Comparison of ENCODE assay signal across 8 mouse cellular contexts in the genomic region with DNA sequence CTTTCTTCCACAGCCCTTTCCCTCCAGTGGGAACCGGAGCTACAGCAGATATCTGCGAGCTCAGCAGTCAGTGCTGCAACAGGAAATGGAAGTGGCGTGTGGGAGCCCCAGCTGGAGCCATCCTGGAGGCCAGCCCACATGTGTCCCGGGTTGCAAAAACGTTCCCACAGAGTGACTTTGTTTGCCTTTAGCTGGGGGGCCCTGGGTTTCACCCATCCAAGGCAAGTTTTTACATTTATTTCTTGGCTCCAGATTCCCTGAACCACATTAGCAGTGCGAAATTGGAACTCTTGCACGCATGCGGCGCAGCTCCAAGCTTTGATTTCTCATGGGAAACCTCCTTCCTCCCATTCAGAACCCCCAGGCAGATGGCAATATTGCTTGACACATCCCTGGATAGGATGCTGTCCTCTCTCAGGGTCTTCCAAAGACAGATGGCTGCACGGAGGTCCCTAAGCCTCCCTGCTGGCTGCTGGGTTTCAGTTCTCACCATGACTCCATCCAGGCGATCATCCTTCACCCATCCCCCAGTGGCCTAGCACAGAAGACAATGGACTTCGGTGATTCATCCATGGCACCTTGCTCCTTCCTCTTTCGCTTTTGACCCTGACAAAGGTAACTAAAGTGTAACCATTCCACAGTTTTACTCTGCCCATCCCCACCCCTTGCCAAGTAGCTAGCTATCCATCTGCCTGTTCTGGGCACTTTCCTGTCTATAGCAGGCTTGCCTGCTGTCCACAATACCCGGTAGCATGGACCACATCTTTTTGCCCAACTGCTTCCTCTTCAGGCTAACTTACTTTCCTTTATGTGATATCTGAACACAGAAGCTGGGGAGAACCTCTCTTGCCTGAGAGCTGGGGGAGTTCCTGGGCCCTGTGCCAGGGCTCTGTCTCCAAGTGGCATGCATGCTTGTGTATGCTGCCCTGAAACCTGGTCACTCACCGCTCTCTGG.
A peak's percentile ranks its signal among the peaks of the same experiment; 100 is the strongest.
DNase-seq lines count a peak whose midpoint lies in the region; ATAC-seq lines count a peak whose summit lies in the region.

No protein-coding gene starts in this region.

- peak; percentile 29 to 59 for DNase-seq in left cerebral cortex, postnatal 14 days (ENCODE audit: low spot score in 2 of 2)
- DNase-seq in left cerebral cortex, postnatal 36 days (ENCODE audit: low spot score in 2 of 2): no peak
- DNase-seq in cerebellum, postnatal 10 days: peak; percentile 79 to 83
- DNase-seq in heart, adult 11 months: peak; percentile 98
- DNase-seq in right cerebral cortex, postnatal 25 days: no peak

- 43% methylated on average over 15 of the region's 15 CpGs for WGBS in intestine, embryonic 16.5 days
- 40% methylated on average over 15 of the region's 15 CpGs for WGBS in liver, embryonic 12.5 days (ENCODE audit: insufficient replicate concordance)
- WGBS in neural tube, embryonic 14.5 days: 44% methylated on average over 15 of the region's 15 CpGs

- H3K27ac ChIP-seq in intestine, embryonic 16.5 days (ENCODE audit: low read length): peak overlapping the region; percentile 80
- peak overlapping the region; percentile 3; the same call in 1 of the 2 replicates for H3K27ac ChIP-seq in liver, embryonic 12.5 days
- peak overlapping the region; percentile 50; the same call in 1 of the 2 replicates for H3K27ac ChIP-seq in neural tube, embryonic 14.5 days (ENCODE audit: low read depth, low read length)

- H3K4me1 ChIP-seq in intestine, embryonic 16.5 days (ENCODE audit: control insufficient read depth, insufficient read depth, low read length): peaks cover 25% of the 10 kb centered on the region
- peaks cover 36% of the 10 kb centered on the region for H3K4me1 ChIP-seq in liver, embryonic 12.5 days
- H3K4me1 ChIP-seq in neural tube, embryonic 14.5 days (ENCODE audit: control insufficient read depth, insufficient read depth, low read length): 0 out of 2 replicates have a peak, but pooled peaks cover 10% of the 10 kb centered on the region

- no peaks in the 10 kb centered on the region for H3K36me3 ChIP-seq in intestine, embryonic 16.5 days (ENCODE audit: control insufficient read depth, insufficient read depth, low read length)
- H3K36me3 ChIP-seq in liver, embryonic 12.5 days: no peaks in the 10 kb centered on the region
- H3K36me3 ChIP-seq in neural tube, embryonic 14.5 days (ENCODE audit: control insufficient read depth, insufficient read depth, low read length): no peaks in the 10 kb centered on the region

- peak; percentile 60 for ATAC-seq in intestine, embryonic 16.5 days
- no peak for ATAC-seq in liver, embryonic 12.5 days
- ATAC-seq in neural tube, embryonic 14.5 days (ENCODE audit: low read depth): peak; percentile 67; the same call in 1 of the 2 replicates

- H3K27me3 ChIP-seq in intestine, embryonic 16.5 days (replicated peaks; ENCODE audit: control insufficient read depth, insufficient read depth, low read length): no peaks in the 10 kb centered on the region
- H3K27me3 ChIP-seq in liver, embryonic 12.5 days (replicated peaks): no peaks in the 10 kb centered on the region; the same call in 1 of the 2 replicates
- no peaks in the 10 kb centered on the region for H3K27me3 ChIP-seq in neural tube, embryonic 14.5 days (ENCODE audit: control insufficient read depth, insufficient read depth, low read length)

- H3K9ac ChIP-seq in intestine, embryonic 16.5 days (ENCODE audit: low read depth, low read length): peak overlapping the region; percentile 33; the same call in 1 of the 2 replicates
- H3K9ac ChIP-seq in liver, embryonic 12.5 days: no peak overlapping the region
- no peak overlapping the region for H3K9ac ChIP-seq in neural tube, embryonic 14.5 days (replicated peaks; ENCODE audit: low read depth, low read length)

- peak overlapping the region; percentile 16; the same call in 1 of the 2 replicates for H3K4me2 ChIP-seq in intestine, embryonic 16.5 days (ENCODE audit: low read depth, low read length)
- peak overlapping the region; percentile 24 for H3K4me2 ChIP-seq in liver, embryonic 12.5 days
- no peak overlapping the region for H3K4me2 ChIP-seq in neural tube, embryonic 14.5 days (ENCODE audit: low read depth, low read length)

- intact Hi-C loops in left cerebral cortex, postnatal 14 days (cut with DNase I): loop anchor here (10.0 kb wide), 1 partner anchor 197 kb away; the partner anchor contains the start of gene Gadd45g
- intact Hi-C loops in left cerebral cortex, postnatal 36 days (cut with DNase I): no loop called here

- H3K4me3 ChIP-seq in intestine, embryonic 16.5 days (ENCODE audit: low read length): no peak overlapping the region
- H3K4me3 ChIP-seq in liver, embryonic 12.5 days: no peak overlapping the region
- H3K4me3 ChIP-seq in neural tube, embryonic 14.5 days (ENCODE audit: low read depth, low read length): no peak overlapping the region

- H3K9me3 ChIP-seq in intestine, embryonic 16.5 days (ENCODE audit: control insufficient read depth, low read length): no peaks in the 10 kb centered on the region
- no peaks in the 10 kb centered on the region for H3K9me3 ChIP-seq in liver, embryonic 12.5 days (replicated peaks)
- no peaks in the 10 kb centered on the region for H3K9me3 ChIP-seq in neural tube, embryonic 14.5 days (ENCODE audit: control insufficient read depth, low read length)

Comparison
In these comparisons a context has a peak if more than half of its experiments do, and no peak if none do; other contexts are left out.
1. DNase-seq: peak in left cerebral cortex, postnatal 14 days (2 of 2), cerebellum, postnatal 10 days (2 of 2) and heart, adult 11 months (single experiment); none in left cerebral cortex, postnatal 36 days (0 of 2) and right cerebral cortex, postnatal 25 days (single experiment).
2. H3K27ac ChIP-seq: peak in every context shown above with its lines; median percentile 80 in intestine, embryonic 16.5 days; 50 in neural tube, embryonic 14.5 days; 3 in liver, embryonic 12.5 days.